Mouse (Mus musculus) CH12F3 (cell line): Measurements from ENCODE around the gene Specc1l.
"Not testable (repeated sequence)": the region's sequence is repeated elsewhere in the genome, so short reads cannot be mapped to it uniquely, and the experiment has no call there.

Experiments used
- in situ Hi-C: fragments of 300-500 bp; cut with MboI; formaldehyde crosslinking; loops from 2 replicates; pipeline ENCODE4 v1.14.3; 2020; ENCODE audit warnings: low sequenced_read_pairs

The Specc1l gene

GRCm38 (mm10) chr10:75273020-75273419, 61.1 kb downstream of the Specc1l start:
- in situ Hi-C loops = no loop called here

- in situ Hi-C loops = no loop called here
These were observed 64.6 kb downstream of the Specc1l start for GRCm38 (mm10) chr10:75276427-75277013.

GRCm38 (mm10) chr10:75277501-75277900, 65.6 kb downstream of the Specc1l start:
- in situ Hi-C loops = no loop called here

- in situ Hi-C loops = no loop called here
These were observed 70.8 kb downstream of the Specc1l start for GRCm38 (mm10) chr10:75282648-75283047.

DNA sequence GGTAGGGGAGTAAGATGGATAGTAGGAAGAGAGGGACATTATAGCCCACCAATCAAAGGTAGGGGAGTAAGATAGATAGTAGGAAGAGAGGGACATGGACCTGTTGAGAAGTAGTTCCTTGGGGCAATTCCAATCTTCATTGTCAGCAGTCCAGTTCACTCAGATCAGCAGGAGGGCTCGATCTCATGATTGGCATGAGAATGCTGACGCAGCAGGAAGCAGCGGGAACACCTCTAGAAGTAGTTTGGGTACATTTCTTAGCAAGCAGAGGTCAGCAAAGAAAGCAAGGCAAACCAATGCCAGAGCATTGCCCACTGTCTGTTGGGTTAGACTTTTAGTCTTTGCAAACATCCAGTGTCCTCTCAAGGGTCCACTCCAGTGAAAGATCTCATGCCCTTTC, 71.9 kb downstream of the Specc1l start:
- in situ Hi-C loops = no loop called here

- in situ Hi-C loops = no loop called here
These were observed 76.7 kb downstream of the Specc1l start for GRCm38 (mm10) chr10:75288579-75288978.

DNA sequence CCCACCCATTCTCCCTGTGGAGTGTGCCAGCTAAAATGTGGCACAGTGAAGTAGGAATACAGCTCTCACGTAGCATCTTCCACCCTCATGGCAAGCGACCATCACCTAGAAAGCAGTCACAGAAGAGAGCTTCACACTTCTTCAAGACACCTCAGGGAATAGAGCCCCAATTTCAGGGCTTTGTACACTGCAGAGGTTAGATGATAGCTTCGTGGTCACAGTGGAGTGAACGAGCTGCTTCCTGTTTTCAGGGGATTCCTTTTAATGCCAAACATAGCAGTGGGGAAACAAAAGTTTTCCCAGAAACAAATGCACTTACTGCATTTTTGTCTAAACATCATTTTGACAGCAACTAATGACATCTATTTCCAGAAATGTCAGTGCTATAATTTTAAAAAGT, 77.5 kb downstream of the Specc1l start:
- in situ Hi-C loops = no loop called here

GRCm38 (mm10) chr10:75290650-75291049, 78.8 kb downstream of the Specc1l start:
- in situ Hi-C loops = no loop called here

- in situ Hi-C loops = no loop called here
These were observed 79.5 kb downstream of the Specc1l start for GRCm38 (mm10) chr10:75291338-75291737.

DNA sequence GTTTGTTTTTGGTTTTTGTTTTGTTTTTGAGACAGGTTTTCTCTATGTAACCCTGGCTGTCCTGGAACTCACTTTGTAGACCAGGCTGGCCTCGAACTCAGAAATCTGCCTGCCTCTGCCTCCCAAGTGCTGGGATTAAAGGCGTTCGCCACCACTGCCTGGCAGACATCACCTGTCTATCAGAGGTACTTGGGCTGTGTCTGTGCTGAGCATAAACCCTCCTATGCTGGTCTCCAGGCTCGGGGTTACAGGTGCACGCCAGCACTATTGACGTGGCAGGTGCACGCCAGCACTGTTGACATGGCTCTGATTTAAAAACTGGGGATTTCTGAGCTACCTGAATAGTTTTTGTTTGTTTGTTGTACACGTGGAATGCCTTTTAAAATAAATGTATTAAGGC, 80.3 kb downstream of the Specc1l start:
- in situ Hi-C loops = not testable (repeated sequence)

DNA sequence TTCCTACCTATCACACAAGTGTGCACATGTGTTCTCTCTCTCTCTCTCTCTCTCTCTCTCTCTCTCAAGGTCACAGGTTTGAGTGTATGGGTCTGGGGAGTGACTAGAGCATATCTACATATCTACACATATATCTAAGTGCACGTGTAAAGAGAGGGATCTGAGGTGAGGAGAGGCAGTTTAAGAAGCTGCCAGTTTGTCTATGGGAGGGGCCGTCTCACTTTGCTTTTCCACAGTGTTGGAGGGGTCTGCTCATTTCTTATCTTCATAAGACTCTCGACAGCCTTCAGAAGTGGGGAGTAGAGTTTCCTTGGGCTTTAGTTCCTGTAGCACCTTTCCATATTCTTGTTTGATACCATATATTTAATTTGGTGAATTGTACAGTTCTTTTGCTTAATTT, 81.4 kb downstream of the Specc1l start:
- in situ Hi-C loops = no loop called here

DNA sequence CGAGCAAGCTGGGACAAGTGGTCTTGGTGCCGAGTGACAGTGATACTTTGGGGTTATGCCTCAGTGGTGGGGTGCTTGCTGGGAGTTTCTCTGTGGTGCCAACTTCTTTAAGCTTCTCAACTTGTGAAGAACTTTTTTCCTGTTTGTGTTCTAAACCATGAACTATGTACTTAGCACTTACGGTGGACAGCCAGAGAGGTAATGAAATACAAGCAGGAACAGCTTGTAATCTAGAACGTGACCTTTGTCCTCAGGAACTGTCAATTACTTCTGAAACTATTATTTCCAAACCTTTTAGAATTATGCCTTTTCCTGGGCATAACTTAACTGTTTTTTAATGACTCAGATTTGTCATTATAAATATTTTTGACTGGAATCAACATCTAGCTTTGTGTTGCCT, 82.5 kb downstream of the Specc1l start:
- in situ Hi-C loops = no loop called here

DNA sequence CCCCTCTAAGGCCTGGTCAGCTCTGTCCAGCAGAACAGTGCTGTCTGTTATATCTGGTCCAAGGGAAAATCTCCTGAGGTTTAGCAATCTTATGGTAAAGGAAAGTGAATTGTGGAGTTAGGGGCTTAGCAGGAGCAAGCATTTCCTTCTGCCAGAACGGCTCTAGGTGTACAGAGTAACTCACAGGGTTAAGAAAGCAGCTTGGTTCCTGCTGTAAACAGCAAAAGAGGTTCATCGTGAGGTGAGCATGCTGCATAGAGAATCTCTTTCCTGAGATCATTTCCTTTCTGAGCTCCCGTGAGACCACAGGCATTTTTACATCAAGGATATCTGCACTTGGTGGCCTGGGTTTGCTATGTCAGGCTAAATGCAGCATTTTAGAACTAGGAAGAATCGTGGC, 83.1 kb downstream of the Specc1l start:
- in situ Hi-C loops = no loop called here

DNA sequence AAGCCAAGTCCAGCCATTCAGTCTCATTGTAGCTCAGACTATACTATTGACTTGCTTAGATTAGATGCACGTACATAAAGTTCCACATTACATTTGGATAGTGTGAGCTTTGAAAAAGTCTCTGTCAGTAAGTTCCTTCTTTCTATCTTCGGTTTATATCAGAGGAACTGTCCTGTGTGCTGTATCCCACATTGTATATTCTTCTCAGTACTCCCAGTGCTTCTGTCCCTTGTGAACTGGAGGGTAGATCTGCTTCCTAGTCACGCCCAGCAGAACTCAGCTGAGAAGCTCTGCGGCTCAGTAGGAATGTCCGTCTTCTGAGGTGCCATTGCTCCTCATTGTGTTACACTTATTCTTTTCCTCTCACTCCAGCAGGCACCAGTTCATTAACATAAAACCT, 86.7 kb downstream of the Specc1l start:
- in situ Hi-C loops = no loop called here

DNA sequence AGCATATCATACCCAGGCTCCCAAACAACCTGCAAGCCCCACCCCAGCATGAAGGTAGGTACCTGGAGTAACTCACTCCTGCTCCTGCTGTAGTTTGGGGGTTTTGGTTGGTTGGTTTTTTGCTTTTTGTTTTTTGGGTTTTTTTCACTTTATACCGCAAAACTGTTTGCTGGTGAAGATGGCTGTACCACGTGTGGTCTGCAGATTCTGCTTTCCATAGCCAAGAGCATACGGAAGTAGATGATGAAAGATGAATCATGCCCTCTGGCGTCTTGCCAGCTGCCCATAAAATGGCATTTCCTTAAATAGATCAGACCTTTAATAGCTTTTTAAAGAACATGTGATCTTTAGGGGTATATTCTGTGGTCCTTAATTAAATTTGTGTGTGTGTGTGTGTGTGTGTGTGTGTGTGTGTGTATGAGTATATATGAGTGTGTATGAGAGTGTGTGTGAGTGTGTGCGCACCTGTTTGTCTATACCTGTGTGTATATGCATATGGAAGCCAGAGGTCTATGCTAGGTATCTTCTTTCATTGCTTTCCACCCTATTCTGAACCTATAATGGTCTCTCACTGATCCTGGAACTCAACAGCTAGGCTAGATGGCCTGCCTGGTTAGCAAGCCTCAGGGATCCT, 88.0 kb downstream of the Specc1l start:
- in situ Hi-C loops = no loop called here

DNA sequence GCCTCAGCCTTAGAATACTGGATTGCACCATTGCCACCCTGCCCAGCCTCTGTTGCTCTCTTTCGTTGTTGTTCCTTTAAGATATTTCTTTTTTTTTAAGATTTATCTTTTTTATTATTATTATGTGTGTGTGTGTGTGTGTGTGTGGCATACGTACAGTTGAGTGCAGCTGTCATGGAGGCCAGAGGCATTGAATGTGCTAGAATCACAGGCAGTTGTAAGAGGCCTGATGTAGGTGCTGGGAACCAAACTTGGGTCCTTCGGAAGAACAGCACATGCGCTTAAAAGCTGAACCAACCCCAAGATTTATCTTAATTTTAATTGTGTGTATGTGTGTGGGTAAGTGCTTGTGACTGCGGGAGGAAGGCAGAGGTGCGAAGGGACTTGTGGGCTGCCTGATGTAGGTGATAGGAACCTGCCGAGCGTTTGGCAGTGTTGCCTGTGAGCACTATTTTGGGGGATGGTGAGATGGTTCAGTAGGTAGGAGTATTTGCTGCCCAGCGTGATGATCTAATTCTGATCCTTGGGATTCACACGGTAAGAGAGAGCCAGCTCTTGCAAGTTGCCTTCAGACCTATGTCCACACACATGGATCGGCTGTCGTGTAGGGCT, 89.4 kb downstream of the Specc1l start:
- in situ Hi-C loops = no loop called here

DNA sequence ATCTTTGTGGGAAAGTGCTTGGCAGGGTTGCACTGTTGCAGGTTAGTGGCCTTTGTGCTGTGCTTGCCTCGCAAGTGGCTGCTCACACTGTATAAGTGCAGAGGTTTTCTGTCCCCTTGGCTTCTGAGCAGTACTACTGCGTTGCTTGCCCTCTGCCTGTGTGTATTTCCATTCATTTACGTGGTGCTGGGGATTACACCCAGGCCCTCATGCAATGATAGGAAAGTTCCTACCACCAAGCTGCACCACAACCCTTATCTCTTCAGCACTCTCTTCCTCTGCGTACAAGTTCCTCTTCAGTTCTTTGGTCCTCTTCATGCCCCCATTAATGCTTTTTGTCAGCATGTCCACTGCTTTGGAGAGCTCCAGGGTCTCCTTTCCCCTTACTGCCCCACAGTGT, 90.1 kb downstream of the Specc1l start:
- in situ Hi-C loops = no loop called here

- in situ Hi-C loops = no loop called here
These were observed 90.7 kb downstream of the Specc1l start for GRCm38 (mm10) chr10:75302536-75302935.

- in situ Hi-C loops = no loop called here
These were observed 91.6 kb downstream of the Specc1l start for GRCm38 (mm10) chr10:75303324-75304048.

DNA sequence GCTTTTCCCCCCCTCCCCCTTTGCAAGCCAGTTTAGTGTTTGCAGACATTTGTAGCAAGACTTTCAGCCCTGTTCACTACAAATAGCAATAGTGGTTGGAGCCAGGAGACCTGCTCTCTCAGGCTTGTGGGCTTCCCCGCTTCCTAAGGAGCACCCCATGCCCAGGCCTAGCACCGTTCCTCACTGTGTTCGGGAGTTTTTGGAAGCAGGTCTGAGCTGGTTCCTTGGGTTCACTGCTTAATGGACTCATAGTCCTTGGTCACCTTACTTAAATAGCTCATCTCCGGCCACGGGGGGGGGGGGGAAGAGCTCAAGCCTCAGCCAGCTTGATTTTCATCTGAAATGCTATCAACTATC, 92.2 kb downstream of the Specc1l start:
- in situ Hi-C loops = no loop called here

GRCm38 (mm10) chr10:75304413-75304812, 92.5 kb downstream of the Specc1l start:
- in situ Hi-C loops = no loop called here

DNA sequence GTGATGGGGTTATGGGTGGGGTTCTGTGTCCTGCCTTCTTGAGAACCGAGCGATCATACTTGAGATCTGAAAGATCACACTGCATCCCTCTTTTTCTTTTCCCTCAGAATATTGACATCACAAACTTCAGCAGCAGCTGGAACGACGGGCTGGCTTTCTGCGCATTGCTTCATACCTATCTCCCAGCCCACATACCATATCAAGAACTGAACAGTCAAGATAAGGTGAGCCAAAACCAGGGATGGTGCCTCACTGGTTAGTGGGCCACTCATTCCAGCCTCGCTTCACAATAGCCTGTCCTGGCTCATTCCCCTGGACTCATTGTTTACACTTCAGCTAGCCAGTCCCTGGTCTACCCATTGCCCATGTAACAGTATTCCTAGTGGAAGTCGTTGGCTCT, 95.3 kb downstream of the Specc1l start:
- in situ Hi-C loops = no loop called here
